Mouse (Mus musculus) cerebellum, postnatal 4 days (tissue): ENCODE data around the gene Adm.
"Not testable (repeated sequence)": the region's sequence is repeated elsewhere in the genome, so short reads cannot be mapped to it uniquely, and the experiment has no call there.

Experiments used
- DNase-seq, 2 experiments: peaks; one replicate each; pipeline ENCODE4 v3.0.0; 2022; ENCODE audit warnings: low spot score in 2 of 2, mixed read lengths in 1 of 2

Adm gene

DNA sequence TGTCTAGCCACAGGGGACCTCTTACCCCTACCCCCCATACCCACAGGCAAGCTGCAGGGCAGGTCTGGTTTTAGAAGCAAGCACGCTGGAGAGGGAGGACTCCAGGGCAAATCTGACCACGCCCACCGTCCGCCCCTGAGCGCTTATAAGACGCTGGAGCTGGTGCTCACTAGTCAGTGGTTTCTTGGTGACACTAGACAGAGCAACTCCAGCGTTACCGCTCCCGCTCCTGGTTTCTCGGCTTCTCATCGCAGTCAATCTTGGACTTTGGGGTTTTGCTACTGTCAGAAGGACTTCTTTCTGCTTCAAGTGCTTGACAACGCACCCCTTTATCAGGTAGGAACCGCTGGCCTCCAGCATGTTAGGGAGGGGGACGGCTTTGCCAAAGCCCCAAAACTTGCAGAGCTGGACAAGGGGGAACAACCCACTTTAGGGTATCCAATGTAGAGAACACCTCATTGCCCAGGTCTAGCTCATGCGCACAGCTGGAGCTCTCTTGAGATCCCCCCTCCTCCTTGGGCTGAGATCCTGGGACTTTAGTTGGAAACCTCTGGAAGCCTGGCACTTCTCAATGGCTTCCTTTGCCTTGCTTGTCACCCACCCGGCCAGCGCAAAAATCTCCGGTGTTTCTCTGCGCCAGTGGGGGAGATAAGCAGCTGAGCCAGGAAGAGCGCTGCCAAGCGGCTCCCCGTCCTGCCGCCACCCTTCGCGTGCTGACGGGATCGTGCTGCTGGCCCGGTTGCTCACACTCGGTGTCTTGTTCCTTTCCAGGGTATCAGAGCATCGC is at the start of gene Adm:
Gene Adm (plus strand): TSS at position 176 of the 787 bp plus-strand sequence.
- DNase-seq = peak in 1 of 2 experiments; percentile 20

- DNase-seq = no peak
These were observed 43.8 kb upstream of the Adm start for GRCm38 (mm10) chr7:110583705-110584104.

DNA sequence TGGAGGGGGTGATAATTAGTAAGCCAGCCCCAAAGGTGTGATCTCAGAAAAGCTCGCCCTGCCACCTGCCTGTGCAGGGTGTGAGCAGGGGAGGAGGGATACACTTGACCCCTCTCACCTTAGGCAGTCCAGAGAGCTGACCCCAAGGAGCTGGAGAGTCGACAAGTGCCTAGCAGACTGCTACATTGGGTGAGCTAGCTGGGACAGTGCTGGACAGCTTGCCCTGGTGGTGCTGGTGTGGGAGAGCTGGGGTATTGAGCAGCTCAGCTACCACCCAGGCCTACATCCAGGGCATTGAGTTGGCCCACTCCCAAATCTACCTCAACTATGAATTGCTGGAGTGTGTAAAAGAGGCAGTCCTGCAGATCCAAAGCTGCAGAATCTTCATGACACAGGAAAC is 43.3 kb upstream of the Adm start:
- DNase-seq = no peak

DNA sequence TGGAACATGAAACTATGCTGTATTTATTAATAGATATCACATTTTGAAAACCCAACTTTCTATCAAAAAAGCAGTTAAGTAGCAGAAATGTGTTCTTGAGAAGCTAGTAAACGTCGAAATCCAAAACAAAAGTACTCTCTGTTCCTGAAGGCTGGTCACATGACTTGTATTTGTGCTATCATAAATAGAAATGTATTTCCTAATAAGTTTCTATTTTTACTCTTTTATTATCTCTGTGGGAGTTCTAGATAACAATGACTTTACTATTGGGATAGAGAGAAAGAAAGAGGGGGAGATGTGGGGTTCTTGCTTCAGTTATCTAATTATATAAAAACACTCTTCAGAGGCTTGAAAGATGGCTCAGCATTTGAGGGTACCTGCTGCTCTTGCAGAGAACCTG is 42.2 kb upstream of the Adm start:
- DNase-seq = no peak

GRCm38 (mm10) chr7:110587721-110588120 is 39.7 kb upstream of the Adm start:
- DNase-seq = no peak

GRCm38 (mm10) chr7:110593991-110594390 is 33.5 kb upstream of the Adm start:
- not testable (repeated sequence) for DNase-seq

- DNase-seq = no peak
These were observed 30.3 kb upstream of the Adm start for GRCm38 (mm10) chr7:110597141-110597540.

GRCm38 (mm10) chr7:110605476-110605875 is 22.0 kb upstream of the Adm start:
- DNase-seq = no peak

DNA sequence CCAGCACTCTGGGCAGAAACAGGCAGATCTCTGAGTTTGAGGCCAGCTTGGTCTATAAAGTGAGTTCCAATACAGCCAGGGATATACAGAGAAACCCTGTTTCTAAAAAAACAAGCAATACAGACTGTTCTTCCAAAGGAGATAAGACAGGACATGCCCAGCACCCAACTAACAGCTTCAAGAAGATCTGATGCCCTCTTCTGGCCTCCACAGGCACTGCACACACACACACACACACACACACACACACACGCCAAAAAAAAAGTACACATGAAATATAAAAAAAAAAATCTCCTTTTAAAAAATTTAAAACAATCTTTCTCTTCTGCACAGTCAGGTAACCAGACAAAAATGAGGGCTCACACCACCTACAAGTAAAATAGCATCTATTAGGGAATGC is 20.6 kb upstream of the Adm start:
- no peak for DNase-seq

- no peak for DNase-seq
These were observed 13.9 kb upstream of the Adm start for GRCm38 (mm10) chr7:110613381-110614132.

DNA sequence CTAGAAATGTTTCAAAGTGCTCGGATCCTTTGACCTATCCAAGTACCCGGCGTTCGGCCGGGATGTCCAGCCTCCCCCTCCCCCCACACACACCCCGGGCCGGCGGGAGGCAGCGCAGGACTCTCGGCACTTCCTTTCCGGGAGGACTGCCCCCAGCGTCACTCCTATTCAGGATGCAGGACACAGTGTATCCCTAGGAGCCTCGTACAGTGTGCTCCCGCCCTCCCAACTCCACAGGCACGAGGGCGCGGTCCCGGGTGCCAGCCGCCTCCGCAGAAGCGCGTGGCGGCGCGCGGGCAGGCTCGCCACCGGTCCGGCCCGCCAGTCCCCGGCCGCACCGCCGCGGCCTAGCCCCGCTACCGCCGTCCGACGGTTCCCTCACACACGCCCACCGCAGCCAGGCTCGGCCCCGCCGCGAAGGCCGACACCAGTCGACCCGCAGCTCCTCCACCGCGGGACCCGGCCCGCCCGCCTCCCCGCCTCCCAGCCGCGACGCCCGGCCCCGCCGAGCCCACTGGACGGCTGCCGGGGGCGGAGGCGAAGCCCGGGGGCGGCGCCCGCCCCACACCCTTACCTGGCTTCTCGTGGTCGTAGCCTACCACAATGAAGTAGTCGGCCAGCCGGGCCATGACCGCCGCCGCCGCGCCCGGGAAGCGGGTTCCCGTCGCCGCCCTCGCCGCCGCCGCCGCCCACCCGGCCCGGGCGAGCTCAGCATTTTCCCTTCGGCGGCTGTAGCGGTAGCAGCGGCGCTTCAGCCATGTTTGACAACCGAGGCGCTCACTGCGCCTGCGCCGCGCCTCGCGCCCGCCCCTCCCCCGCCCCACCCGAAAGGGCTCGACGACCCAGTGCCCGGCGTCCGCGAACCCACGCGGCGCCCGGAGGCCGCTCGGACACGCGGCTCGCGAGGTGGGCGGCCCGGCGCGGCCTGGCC is 13.1 kb upstream of the Adm start, which contains the start of gene Sbf2:
Gene Sbf2 (minus strand): TSS at position 790 of the 931 bp plus-strand sequence.
- DNase-seq = peak; percentile 54 to 81

DNA sequence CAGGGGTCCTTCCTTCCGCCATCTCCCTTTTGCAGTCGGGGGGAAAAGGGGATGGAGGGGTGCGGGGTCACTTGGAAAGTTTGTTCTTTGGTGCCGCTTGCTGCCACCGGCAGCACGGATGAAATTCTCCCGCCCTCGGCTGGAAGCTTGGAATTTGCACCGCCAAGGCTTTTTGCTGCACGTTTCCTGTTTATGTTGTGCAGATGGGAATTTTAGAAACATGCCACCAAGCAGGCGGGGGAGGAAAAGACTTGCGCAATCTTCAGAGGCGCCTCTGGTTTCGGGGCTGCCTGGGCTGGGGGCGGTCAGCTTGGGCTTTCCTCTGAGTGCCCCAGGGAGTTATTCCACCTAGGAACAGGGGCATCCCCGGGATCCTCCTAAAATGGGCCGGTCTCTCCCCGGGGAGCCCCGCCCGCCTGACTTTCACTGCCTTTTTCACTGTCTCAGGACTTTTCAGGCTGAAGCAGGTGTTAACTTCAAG is 12.3 kb upstream of the Adm start:
- DNase-seq = peak in 1 of 2 experiments; percentile 30

DNA sequence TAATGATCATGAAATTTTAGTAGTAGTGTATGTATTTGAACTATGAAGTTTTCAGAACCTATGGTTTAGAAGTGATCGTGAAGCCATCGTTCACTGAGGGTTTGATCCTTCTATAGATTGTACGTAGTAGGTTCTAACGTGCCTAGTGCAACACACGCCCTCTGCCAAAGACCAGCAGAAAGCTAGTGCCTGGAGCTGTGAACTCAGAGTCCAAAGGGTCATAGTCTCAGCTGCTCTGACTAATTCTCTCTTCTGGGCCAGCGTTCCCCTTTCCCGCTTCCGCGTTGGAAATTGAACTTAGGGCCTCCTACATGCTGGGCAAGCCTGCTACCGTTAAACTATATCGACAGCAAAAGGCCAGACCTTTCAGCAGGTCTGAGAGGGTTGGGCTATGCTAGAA is 11.7 kb upstream of the Adm start:
- DNase-seq = no peak

DNA sequence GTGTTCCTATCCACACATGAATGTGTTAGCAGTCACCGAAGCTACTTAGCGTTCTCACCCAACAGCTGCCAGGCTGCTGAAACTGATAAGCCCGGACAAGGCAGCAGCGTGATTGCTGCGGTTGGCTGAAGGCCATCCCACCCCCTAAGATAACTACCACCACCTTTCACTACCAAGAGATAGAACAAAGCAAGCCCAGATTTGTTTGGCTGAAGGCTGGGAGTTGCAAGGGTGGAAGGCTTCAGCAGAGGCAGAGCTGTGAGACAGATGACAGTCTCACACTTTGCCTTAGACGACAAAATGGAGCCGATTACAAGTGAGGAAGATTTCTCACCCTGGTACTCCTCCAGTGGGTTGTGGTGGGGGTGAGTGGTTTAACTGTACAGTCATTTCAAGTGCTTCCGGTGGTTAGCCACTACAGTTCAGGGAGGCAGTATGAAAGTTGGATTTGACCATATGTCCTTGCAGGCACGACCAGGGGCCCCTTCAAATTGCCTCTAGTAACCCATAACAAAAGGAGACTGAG is 8.3 kb upstream of the Adm start:
- no peak for DNase-seq

- DNase-seq = peak in 1 of 2 experiments; percentile 11
These were observed 3.4 kb upstream of the Adm start for GRCm38 (mm10) chr7:110624067-110624466.

- DNase-seq = peak in 1 of 2 experiments; percentile 13
These were observed 2.5 kb upstream of the Adm start for GRCm38 (mm10) chr7:110624961-110625360.

DNA sequence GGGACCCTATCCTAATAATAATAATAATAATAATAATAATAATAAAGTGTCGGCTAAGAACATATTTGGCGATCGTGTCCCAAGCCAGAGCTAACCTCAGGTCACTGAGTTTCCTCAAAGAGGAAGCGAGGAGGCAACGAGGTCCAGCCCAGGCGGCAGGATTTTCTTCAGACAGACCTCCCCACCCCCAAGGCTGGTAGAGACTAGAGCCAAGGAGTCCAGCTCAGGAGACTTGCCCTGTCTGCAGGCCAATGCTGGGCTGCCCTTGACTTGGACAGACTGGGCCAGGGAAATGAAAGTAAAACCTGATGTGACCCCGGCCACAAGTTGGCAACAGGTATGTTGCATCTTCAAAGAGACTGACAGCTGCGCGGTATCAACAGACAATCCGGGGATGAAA is 2.0 kb upstream of the Adm start:
- DNase-seq = no peak

- DNase-seq = peak in 1 of 2 experiments; percentile 17
These were observed 1.0 kb upstream of the Adm start for GRCm38 (mm10) chr7:110626186-110627098.

DNA sequence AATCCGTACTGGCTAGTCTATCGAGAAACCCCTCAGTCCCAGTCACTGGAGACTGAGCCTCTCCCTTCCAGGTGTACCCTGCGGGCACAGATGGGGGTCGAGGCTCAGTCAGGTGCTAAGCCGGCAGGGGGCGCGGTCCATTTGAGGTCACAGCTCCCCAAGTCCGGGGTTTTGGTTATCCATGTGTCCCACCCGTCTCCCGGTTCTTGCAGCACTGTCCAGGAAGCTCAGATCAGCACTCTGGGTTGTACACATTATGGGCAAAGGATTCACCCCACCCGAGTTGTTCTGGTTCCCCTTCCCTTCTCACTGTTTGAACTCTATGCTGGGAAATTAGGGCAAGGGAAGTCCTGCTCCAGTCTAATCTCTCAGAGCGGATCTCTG is 370 bp upstream of the Adm start:
- no peak for DNase-seq

- DNase-seq = no peak
These were observed 776 bp downstream of the Adm start for GRCm38 (mm10) chr7:110628273-110628600.
